Mouse (Mus musculus) embryonic facial prominence, embryonic 11.5 days (tissue): ENCODE measurements at regions not wholly inside any gene's neighbourhood (a gene's known extent, or its start where the extent isn't known, plus 50 kb on each side); places are given as distances from the start of the nearest gene placed in this dataset.
"Not testable (repeated sequence)": the region's sequence is repeated elsewhere in the genome, so short reads cannot be mapped to it uniquely, and the experiment has no call there.

Experiments used
- ATAC-seq: fragments of 200-750 bp; cut with Nextera tagmentation; replicated peaks from 2 replicates; pipeline ENCODE4 v1.8.0; 2017; ENCODE audit warnings: low read depth; ENCODE audit not compliant: insufficient number of reproducible peaks, low FRiP score, low TSS enrichment
- DNase-seq: peaks from one replicate; pipeline ENCODE4 v3.0.0-alpha.2; 2015; ENCODE audit warnings: low spot score
- H3K27ac ChIP-seq: fragments of 300-500 bp; sonication (generic); replicated peaks from 2 replicates; pipeline ENCODE4 v1.5.1; 2014; ENCODE audit warnings: mild to moderate bottlenecking, low read depth, low read length, control low read depth
- H3K27me3 ChIP-seq: fragments of 300-500 bp; sonication (generic); 2 replicates; pipeline ENCODE4 v1.6.1; 2014; ENCODE audit warnings: mild to moderate bottlenecking, low read length, moderate library complexity, mixed read lengths; ENCODE audit not compliant: control insufficient read depth, insufficient read depth
- H3K36me3 ChIP-seq: fragments of 300-500 bp; sonication (generic); replicated peaks from 2 replicates; pipeline ENCODE4 v1.6.1; 2014; ENCODE audit warnings: low read depth, mild to moderate bottlenecking, low read length, moderate library complexity, mixed read lengths; ENCODE audit not compliant: control insufficient read depth, insufficient read depth
- H3K4me1 ChIP-seq: fragments of 300-500 bp; sonication (generic); 2 replicates; pipeline ENCODE4 v1.6.1; 2014; ENCODE audit warnings: low read length, mixed read lengths; ENCODE audit not compliant: control insufficient read depth, insufficient read depth
- H3K4me2 ChIP-seq: fragments of 300-500 bp; sonication (generic); 2 replicates; pipeline ENCODE4 v1.6.1; 2014; ENCODE audit warnings: low read depth, mild to moderate bottlenecking, control low read depth, low read length, moderate library complexity
- H3K4me3 ChIP-seq: fragments of 300-500 bp; sonication (generic); 2 replicates; pipeline ENCODE4 v1.5.1; 2014; ENCODE audit warnings: low read depth, low read length, control low read depth
- H3K9ac ChIP-seq: fragments of 300-500 bp; sonication (generic); replicated peaks from 2 replicates; pipeline ENCODE4 v1.6.1; 2014; ENCODE audit warnings: mild to moderate bottlenecking, control low read depth, low read length
- H3K9me3 ChIP-seq: fragments of 300-500 bp; sonication (generic); replicated peaks from 2 replicates; pipeline ENCODE4 v1.6.1; 2016; ENCODE audit warnings: mild to moderate bottlenecking, low read length, inconsistent platforms, mixed read lengths; ENCODE audit not compliant: control insufficient read depth
- WGBS: fragments of 180-500 bp; shearing (Covaris S2); extraction: QIAGEN DNeasy Blood & Tissue Kit; methylation state at CpG from one replicate; pipeline ENCODE4 v1.1.7; 2014; 5-methylcytosine and 5-hydroxymethylcytosine counted together

DNA sequence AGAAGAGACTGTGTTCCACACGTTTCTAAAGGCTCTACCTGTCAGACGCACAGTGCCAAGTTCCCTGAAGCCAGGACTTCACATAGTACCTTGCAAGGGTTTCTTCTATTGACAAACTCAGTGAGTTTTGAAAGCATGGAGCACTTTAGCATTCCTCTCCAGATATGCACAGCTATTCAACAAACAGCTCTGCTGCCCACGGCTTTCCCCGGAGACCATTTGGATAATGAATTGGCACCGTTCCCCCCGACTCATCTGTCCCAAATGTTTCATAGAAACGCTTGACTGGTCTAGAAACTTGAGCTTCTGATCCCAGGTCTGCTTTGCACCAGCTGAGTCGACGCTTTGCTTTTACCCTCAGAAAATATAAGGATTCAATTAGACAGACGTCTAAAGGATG lies 162.2 kb upstream of the St6galnac5 start:
- WGBS = 74% methylated on average over 10 of the region's 10 CpGs
- Histone ChIP-seq H3K4me2 (no peak overlapping the region), H3K4me3 (no peak overlapping the region), H3K4me1 (no peaks in the 10 kb centered on the region), H3K36me3 (no peaks in the 10 kb centered on the region), H3K9me3 (no peaks in the 10 kb centered on the region), H3K9ac (no peak overlapping the region), H3K27ac (no peak overlapping the region), H3K27me3 (no peaks in the 10 kb centered on the region)
- no peak for ATAC-seq
- no peak for DNase-seq

DNA sequence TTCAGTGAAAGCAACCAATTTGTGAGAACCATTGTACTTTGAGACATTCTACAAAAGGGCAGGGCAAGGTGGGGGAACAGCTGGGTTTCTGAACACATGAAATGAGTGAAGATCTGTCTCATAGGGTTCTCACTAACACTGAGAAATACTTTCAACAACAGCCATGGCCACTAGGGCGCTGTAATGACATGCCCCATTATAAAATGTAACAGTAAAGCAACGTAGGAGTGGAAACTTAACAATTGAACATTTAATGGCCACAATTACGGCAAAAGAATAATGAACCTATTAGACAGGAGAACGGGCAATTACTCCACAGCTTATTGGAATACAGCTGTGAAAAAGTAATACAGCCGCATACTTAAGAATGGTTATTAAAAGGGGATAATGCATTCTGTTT lies 158.9 kb upstream of the St6galnac5 start:
- Histone ChIP-seq H3K36me3 (no peaks in the 10 kb centered on the region), H3K4me3 (no peak overlapping the region), H3K9me3 (no peaks in the 10 kb centered on the region), H3K4me2 (no peak overlapping the region), H3K27ac (no peak overlapping the region), H3K4me1 (no peaks in the 10 kb centered on the region), H3K27me3 (no peaks in the 10 kb centered on the region), H3K9ac (no peak overlapping the region)
- DNase-seq = no peak
- ATAC-seq = no peak
- 87% methylated on average over 5 of the region's 5 CpGs for WGBS

DNA sequence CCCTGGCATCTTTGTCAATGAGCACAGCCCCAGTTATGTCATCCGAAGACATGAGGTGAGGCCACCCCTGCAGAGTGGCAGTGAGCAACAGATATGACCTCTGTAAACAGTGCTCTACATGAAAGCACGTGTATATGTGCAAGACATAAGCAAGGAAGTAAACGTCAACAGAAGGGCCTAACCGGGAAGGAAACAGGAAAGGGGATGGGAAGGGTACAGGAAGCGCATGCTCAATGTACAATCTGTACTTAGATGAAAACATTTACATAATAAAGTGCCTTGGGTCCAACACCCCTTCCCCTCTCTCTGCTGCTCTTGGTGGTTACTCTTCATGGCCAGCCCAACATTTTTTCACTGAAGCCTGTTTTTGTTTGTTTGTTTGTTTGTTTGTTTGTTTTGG lies 143.3 kb upstream of the St6galnac5 start:
- Histone ChIP-seq H3K9me3 (no peaks in the 10 kb centered on the region), H3K9ac (no peak overlapping the region), H3K4me2 (no peak overlapping the region), H3K4me3 (no peak overlapping the region), H3K27ac (no peak overlapping the region), H3K4me1 (no peaks in the 10 kb centered on the region), H3K36me3 (no peaks in the 10 kb centered on the region), H3K27me3 (no peaks in the 10 kb centered on the region)
- ATAC-seq (no peak), DNase-seq (no peak)
- WGBS = 81% methylated on average over 5 of the region's 5 CpGs

DNA sequence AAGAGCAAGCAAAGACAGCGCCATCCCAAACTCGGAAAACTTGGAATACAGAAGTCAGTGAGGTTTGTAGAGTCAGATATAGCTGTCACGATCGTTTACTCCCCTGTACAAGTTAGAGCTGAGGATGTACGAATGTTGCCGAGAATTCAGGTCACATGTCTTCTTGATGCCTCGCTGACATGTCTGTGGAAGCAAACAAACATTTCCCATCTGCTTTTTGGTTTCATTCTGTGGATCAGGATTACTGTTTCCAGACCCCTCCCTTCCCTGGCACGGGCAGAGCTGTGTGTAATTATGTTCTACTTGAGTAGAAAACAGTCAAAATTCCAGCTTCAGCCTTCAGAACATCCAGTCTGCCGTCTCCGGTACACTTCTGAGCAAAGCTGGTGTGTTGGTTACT lies 139.9 kb upstream of the St6galnac5 start:
- ATAC-seq (no peak), DNase-seq (no peak)
- H3K27ac ChIP-seq = no peak overlapping the region
- H3K9ac ChIP-seq = no peak overlapping the region
- no peaks in the 10 kb centered on the region for H3K27me3 ChIP-seq
- no peaks in the 10 kb centered on the region for H3K36me3 ChIP-seq
- H3K9me3 ChIP-seq = no peaks in the 10 kb centered on the region
- 88% methylated on average over 10 of the region's 10 CpGs for WGBS
- H3K4me2 ChIP-seq = no peak overlapping the region
- no peaks in the 10 kb centered on the region for H3K4me1 ChIP-seq
- H3K4me3 ChIP-seq = no peak overlapping the region

DNA sequence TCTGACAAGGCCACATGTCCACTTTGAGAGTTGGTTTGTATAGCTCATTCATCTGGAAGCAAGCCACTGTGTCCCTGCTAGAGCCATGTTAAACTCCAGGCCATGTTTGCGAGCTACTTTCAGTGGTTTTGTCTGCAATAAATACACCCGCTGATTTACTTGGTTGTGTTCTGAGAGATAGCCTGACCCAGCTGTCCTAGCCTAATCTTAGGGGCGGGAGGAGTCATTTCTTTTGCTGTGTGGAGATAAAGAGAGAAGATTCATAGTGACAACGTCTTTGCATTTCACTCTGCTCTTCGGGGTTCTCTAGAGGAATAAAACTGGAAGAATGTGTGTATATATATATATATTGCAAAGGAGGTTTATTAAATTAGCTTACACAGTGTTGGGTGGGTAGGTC lies 137.1 kb upstream of the St6galnac5 start:
- WGBS = 88% methylated on average over 5 of the region's 5 CpGs
- Histone ChIP-seq H3K36me3 (no peaks in the 10 kb centered on the region), H3K9ac (no peak overlapping the region)

GRCm38 (mm10) chr3:153118643-153119042 lies 136.6 kb upstream of the St6galnac5 start:
- Histone ChIP-seq H3K27ac (no peak overlapping the region), H3K4me2 (no peak overlapping the region), H3K9ac (no peak overlapping the region), H3K27me3 (no peaks in the 10 kb centered on the region), H3K4me3 (no peak overlapping the region), H3K4me1 (no peaks in the 10 kb centered on the region), H3K9me3 (no peaks in the 10 kb centered on the region), H3K36me3 (no peaks in the 10 kb centered on the region)
- DNase-seq = no peak
- ATAC-seq = no peak
- WGBS = 87% methylated on average over 1 of the region's 1 CpGs

More for the DNA sequence above, 137.1 kb upstream of the St6galnac5 start:
- Histone ChIP-seq H3K4me1 (no peaks in the 10 kb centered on the region), H3K4me3 (no peak overlapping the region), H3K4me2 (no peak overlapping the region), H3K9me3 (no peaks in the 10 kb centered on the region), H3K27ac (no peak overlapping the region), H3K27me3 (no peaks in the 10 kb centered on the region)
- DNase-seq (no peak), ATAC-seq (no peak)

DNA sequence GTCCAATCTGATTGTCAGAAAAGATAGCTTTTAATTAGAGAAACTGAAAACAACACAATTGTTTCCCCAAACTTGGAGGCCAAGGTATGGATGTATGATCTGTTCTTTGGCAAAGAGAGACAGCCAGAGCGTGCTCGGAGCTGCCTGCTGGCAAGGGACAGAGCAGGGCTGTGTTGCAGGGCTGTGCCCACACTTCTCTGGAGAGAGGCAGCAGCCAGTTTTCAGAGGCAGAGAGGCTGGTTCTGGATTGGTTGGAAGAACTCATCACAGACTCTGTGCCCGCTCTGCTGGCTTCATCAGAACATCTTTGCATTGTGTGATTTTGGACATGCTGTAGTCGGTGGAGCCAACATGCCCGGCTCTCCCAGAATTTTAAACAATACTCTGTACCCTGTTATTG lies 123.5 kb upstream of the St6galnac5 start:
- Histone ChIP-seq H3K9ac (no peak overlapping the region), H3K9me3 (no peaks in the 10 kb centered on the region), H3K4me3 (no peak overlapping the region), H3K27ac (no peak overlapping the region), H3K4me1 (no peaks in the 10 kb centered on the region), H3K36me3 (no peaks in the 10 kb centered on the region), H3K27me3 (no peaks in the 10 kb centered on the region), H3K4me2 (no peak overlapping the region)
- ATAC-seq (no peak), DNase-seq (no peak)
- whole genome bisulfite sequencing = 88% methylated on average over 5 of the region's 5 CpGs

GRCm38 (mm10) chr3:153090572-153090971 lies 108.5 kb upstream of the St6galnac5 start:
- not testable (repeated sequence) for H3K9me3 ChIP-seq, H3K4me1 ChIP-seq, H3K27me3 ChIP-seq, DNase-seq, H3K9ac ChIP-seq, H3K4me2 ChIP-seq, ATAC-seq, H3K36me3 ChIP-seq, H3K4me3 ChIP-seq, H3K27ac ChIP-seq
- WGBS = 93% methylated on average over 4 of the region's 4 CpGs
